Mouse (Mus musculus) frontal cortex, postnatal 10 days (tissue): ENCODE results near the gene Vmn2r77.
"Not testable (repeated sequence)": the region's sequence is repeated elsewhere in the genome, so short reads cannot be mapped to it uniquely, and the experiment has no call there.

ENCODE experiments used
- DNase-seq, 2 experiments: peaks; one replicate each; pipeline ENCODE4 v3.0.0; 2022; ENCODE audit warnings: low spot score in 2 of 2, mixed read lengths in 1 of 2

Vmn2r77 gene

DNA sequence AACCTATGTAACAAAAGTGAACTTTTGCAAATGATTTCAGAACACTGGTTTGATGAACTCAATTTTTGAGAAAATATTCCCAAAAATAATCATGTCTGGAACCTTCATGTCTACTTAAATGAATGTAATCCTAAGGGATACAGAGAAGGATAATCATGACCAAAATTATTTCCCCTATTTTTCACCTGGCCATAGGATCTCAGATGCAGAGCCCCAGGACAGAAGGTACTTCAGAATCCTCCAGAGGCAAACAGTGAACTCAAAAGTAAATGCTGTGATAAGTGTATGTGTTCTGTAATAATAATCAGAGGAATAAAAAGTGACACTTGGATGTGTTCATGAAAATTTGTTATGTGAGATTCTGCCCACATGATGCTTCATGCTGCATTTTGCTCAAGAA, at the start of gene Vmn2r77:
Gene Vmn2r77 (plus strand): TSS at position 301 of the 400 bp plus-strand sequence.
- DNase-seq: no peak

DNA sequence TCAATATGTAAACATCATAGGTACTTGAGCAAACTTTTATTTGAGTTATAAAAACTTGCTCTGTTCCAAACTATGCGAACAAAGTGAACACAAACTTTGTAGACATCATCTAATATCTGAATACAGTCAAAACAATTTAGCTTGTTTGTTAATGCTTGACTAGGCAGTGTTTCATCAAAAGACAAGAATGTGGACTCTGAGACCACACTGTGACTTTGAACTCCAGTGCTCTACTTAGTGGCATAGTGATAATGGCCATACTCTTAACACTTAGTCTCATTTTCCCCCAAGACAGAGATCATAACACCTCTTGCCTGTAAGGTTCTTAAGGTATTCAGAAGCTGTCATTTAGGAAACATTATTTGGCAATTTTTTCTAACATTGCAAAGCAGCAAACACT, 34.1 kb upstream of the Vmn2r77 start:
- no peak for DNase-seq

DNA sequence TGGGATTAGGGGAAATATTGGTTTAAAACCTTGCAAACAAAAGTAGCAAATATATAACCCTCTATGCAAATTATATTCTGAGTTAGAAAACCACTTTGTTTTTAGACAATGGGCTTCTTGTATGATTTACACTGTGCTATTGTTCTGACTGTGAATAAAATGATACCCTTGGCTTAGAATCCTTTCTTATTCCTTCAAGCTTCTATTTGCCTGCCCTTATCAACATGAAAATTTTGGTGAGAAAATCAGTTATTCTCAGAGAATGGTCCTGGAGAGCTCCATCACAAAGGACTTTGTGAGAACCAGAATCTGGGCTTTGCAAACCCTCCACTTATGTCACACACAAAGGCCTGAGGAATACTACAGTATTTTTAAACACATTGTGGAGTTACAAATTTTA, 30.2 kb upstream of the Vmn2r77 start:
- DNase-seq: no peak

DNA sequence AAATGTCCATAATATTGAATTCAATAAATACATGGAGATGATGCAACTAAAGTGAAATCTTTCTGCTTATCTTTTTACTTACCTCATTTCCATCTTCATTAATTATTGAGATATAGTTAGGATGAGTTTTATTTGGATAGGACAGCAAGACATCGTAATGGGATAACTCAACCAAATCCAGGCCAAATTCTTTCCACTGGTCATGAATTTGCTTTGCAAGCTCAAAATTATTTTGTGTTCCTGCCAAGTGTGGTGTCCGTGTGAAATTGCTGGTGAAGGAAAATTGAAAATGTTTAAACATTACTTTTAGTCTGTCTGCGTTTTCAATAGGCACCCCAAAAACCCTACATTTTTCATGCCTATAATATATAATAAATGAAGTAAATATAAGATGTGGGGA, 23.2 kb upstream of the Vmn2r77 start:
- no peak for DNase-seq

DNA sequence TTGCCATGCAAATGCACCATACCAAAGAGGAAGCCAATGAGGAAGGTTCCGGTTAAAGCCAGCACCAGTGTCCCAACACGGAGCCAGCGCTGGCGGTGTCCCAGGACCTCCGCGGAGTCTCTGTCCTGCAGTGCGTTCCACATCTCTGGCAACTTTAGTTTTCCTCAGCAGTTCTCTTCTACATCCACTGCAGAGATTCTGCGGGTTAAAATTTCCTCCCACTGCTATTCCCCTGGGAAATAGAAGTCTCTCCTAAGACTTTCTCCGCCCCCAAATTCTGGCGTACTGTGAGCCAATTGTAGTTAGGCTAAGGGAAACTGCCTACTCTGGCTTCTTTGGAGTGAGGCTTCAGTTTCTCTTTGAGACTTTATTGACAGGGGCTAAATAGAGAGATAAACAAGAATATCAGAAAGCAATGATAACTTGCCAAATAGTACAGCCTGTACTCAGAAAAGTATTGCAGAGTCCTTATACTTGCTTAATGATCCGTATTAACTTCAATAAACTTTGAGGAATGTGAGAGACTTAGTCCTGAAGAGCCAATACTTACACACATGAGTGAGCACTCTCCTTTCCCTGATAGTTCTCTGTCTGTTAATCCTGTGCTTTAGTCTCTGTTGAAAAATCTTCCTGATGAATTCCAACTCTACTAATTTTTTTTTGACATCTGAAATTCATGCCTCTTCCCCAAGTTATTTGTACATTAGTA, 19.1 kb upstream of the Vmn2r77 start, which contains the start of gene Folh1:
Gene Folh1 (minus strand): TSS at position 327 of the 709 bp plus-strand sequence.
- peak; percentile 5 to 12 for DNase-seq

DNA sequence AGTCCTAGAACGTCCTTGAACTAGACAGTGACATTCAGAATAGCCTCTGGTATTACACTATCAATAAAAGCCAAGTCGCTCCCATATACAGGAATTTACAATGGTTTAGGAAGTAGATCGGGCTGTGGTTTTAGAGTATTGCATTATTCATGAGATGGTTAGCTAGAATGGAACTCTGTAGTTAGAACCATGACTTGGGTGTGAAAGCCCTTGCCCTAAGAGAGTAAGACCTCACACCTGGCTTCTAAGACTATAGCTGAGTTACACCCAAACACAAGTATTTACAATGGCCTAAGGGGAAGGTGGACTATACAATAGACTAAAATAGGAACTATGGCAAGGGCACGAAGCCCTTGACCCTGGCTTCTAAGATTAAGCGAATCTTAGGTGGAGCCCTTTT, 20.4 kb downstream of the Vmn2r77 start:
- not testable (repeated sequence) for DNase-seq

DNA sequence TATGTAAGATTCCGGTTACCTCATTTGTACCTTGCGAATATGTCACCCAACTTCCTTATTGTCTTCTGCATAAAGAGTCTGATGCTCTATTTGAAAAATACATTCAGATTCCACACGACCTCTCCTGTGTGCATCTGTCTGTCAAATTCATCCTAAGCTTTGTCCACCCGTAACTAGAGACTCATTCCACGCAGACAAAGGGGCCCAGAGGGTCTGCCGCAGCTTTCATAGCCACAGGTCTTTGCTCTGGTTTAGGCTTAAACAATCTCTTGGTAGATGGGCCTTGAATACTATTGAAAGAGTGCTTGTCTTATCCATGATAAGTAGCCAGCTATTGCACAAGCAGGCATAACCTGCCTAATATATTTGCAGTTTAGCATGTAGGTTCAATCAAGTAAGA, 20.9 kb downstream of the Vmn2r77 start:
- not testable (repeated sequence) for DNase-seq

DNA sequence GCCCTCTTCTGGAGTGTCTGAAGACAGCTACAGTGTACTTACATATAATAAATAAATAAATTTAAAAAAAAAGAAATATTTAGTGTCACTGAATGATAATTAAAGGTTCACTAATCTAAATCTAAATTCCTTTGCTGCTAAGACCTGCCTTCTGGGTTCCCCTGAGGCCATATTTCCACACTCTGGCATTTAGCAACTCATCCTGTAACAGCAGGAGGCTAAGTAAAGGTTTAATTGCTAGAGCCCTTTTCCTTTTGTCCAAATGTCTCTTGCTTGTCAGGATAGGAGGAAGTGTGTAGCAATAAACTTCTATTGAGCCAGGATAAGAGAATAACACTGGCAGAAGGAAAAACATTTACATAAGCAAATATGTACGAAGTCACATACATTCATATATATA, 21.6 kb downstream of the Vmn2r77 start:
- no peak for DNase-seq
